Mouse (Mus musculus): Measurements from ENCODE around the gene Smim14.
"Not testable (repeated sequence)": the region's sequence is repeated elsewhere in the genome, so short reads cannot be mapped to it uniquely, and the experiment has no call there.

Gene Smim14

GRCm38 (mm10) chr5:65536751-65537419, at the start of gene Smim14, which contains the start of gene Ube2k:
Gene Smim14 (minus strand): TSS chr5:65537184.
Gene Ube2k (plus strand): TSS chr5:65537233.
- peak; percentile 95 to 98 for DNase-seq

GRCm38 (mm10) chr5:65586291-65586690, 49.3 kb upstream of the Smim14 start:
- DNase-seq: no peak

- no peak for DNase-seq
Measured at GRCm38 (mm10) chr5:65578545-65578944, 41.6 kb upstream of the Smim14 start.

- DNase-seq: no peak
Measured at GRCm38 (mm10) chr5:65575896-65576295, 38.9 kb upstream of the Smim14 start.

GRCm38 (mm10) chr5:65574876-65575275, 37.9 kb upstream of the Smim14 start:
- DNase-seq: no peak

GRCm38 (mm10) chr5:65565486-65565885, 28.5 kb upstream of the Smim14 start:
- DNase-seq: no peak

- no peak for DNase-seq
Measured at GRCm38 (mm10) chr5:65561125-65561893, 24.3 kb upstream of the Smim14 start.

- no peak for DNase-seq
Measured at GRCm38 (mm10) chr5:65557109-65557508, 20.1 kb upstream of the Smim14 start.

- no peak for DNase-seq
Measured at GRCm38 (mm10) chr5:65549677-65550076, 12.7 kb upstream of the Smim14 start.

GRCm38 (mm10) chr5:65544616-65545015, 7.6 kb upstream of the Smim14 start:
- DNase-seq: no peak

GRCm38 (mm10) chr5:65543491-65543890, 6.5 kb upstream of the Smim14 start:
- DNase-seq: no peak

GRCm38 (mm10) chr5:65541889-65542288, 4.9 kb upstream of the Smim14 start:
- DNase-seq: no peak

GRCm38 (mm10) chr5:65539786-65540185, 2.8 kb upstream of the Smim14 start:
- DNase-seq: no peak

- DNase-seq: no peak
Measured at GRCm38 (mm10) chr5:65538829-65539228, 1.8 kb upstream of the Smim14 start.

- DNase-seq: no peak
Measured at GRCm38 (mm10) chr5:65538121-65538520, 1.1 kb upstream of the Smim14 start.

- peak; percentile 74 for DNase-seq
Measured at GRCm38 (mm10) chr5:65537420-65538071, 562 bp upstream of the Smim14 start.

- not testable (repeated sequence) for DNase-seq
Measured at GRCm38 (mm10) chr5:65536068-65536465, 917 bp downstream of the Smim14 start.

- DNase-seq: peak in 1 of 2 experiments; percentile 26
Measured at GRCm38 (mm10) chr5:65535457-65536067, 1.4 kb downstream of the Smim14 start.

GRCm38 (mm10) chr5:65534496-65534895, 2.5 kb downstream of the Smim14 start:
- no peak for DNase-seq

- DNase-seq: no peak
Measured at GRCm38 (mm10) chr5:65531283-65531682, 5.7 kb downstream of the Smim14 start.

GRCm38 (mm10) chr5:65525674-65526443, 11.1 kb downstream of the Smim14 start:
- peak in 1 of 2 experiments; percentile 24 for DNase-seq

- DNase-seq: no peak
Measured at GRCm38 (mm10) chr5:65524831-65525230, 12.2 kb downstream of the Smim14 start.
